Mouse (Mus musculus): ENCODE measurements around the gene C1qtnf7. TPM values are rescaled to one million over a fixed set of nuclear protein-coding genes. Genes with fewer than 3 reads are reported as not detected.

The C1qtnf7 gene
- polyA plus RNA-seq, 1 experiment: 2.7 TPM

DNA sequence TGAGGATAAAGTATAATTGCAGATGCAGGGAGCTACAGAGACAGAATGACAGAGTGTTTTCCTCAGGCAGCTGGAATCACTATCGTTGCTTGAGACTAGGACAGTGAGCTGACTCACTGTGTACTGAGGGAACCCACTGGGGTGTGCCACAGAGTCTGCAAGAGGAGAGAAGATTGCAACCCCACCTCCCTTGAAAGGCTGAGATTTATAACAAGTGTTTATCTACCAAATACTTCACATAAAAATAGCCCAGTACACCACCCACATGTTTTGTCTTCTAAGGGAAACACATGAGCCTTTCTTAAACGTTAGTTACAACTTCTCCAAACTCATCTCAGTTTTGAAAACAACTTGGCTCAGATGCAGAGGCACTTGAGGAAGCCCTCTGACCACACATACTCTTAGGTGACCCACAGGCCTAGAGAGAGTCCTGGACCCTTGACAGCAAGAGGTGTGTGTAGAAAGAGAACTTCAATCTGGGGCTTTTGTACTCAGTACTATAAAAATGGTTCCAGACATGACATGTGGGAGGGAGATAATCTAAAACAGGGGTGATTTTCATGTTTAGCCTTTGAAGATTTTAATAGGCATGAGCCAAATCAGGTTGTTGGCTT lies 46.4 kb downstream of the C1qtnf7 start:
- Histone ChIP-seq H3K4me1 (ENCODE audit: control insufficient read depth, insufficient read depth, insufficient read length, low read length) (no peaks in the 10 kb centered on the region; the same call in 1 of the 2 replicates), H3K27ac (replicated peaks; ENCODE audit: low read depth, low read length) (no peak overlapping the region), H3K4me3 (ENCODE audit: insufficient read depth, low read depth, low read length) (no peak overlapping the region)

DNA sequence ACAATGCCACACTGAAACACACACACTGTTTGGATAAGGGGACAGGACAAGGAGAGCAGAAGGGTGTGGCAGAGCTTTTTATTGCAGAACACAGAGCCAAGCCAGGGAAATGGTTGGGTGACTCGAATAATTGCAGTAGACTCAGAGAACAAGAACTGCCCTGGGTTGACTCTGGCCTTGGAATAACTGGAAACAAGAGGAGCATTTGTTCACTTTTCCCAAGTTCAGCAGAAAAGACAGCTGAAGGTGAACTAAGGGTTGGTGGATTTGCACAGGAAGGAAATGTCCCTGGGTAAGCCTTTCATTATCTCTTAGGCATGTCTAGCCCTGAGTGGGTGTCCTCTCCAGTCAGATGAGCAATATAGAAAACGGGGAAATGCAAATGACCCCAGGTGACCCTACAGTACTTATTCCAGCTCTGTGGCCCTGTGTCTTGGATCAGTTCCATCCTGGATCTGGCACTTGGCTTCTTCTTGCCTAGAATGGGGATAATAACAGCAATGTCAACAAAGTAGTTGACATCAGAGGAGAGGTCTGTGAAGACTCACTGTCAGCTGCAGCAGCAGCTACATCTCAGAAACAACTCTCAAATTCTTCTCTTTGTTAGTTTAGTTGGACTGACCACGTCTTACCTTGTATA lies 54.5 kb downstream of the C1qtnf7 start:
- H3K4me3 ChIP-seq (ENCODE audit: insufficient read depth, low read depth, low read length): no peak overlapping the region
- H3K27ac ChIP-seq (replicated peaks; ENCODE audit: low read depth, low read length): no peak overlapping the region

DNA sequence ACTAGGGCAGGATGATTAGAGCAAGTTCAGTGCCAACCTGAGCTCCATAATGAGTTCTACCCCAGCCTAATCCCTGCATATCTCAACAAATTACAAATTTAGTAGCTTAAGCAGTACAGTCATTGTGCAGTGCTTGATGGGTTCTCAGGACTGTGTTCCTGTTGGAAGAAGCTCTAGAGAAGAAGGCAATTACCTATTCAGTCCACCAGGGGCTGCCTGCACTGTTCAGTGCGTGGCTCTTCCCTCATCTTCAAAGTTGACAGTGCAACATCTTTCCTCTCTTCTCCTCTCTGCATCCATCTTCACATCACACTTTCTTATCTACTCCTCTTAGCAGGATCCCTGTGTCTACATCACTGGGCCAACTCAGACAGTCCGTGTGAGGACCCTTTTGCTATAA lies 67.5 kb downstream of the C1qtnf7 start:
- Histone ChIP-seq H3K4me3 (ENCODE audit: insufficient read depth, low read depth, low read length) (no peak overlapping the region), H3K4me1 (ENCODE audit: control insufficient read depth, insufficient read depth, insufficient read length, low read length) (no peaks in the 10 kb centered on the region), H3K27ac (replicated peaks; ENCODE audit: low read depth, low read length) (no peak overlapping the region)

More for the DNA sequence above, 54.5 kb downstream of the C1qtnf7 start:
- H3K4me1 ChIP-seq (ENCODE audit: control insufficient read depth, insufficient read depth, insufficient read length, low read length): no peaks in the 10 kb centered on the region

DNA sequence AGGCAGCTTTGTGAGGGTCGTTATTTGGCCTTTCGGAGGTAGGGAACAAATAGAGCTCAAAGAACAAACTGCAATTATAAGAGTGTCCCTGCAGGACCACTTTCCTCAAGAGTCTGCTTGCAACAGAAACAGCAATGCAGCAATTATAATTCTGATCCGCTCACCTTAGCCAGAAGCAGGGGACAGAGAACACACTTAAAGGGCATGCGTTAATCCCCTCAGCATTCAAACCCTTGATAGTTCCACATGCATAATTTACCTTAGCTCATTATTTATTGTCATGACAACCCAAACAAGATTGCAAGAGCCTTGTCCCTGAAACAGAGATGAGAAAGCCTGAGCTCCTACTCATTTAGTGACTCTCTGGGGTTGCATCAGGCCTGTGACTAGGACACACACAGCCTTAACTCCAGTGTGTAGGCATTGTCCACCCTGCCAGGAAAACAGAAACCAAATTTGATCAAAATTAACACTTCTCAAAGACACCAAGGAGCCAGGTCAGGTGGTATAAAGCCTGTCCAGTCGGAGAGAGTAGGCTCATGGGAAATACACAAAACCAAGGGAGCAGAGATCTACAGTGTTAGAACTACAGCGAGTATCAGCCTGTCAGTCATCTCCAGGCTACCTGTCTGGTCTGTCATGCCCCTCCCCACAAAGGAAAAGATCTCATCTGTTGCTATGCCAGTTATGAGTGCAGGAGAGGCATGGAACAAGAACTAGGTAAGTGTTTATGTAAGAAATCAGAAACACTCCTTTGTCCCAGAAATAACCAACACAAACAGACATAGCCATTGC lies 68.2 kb downstream of the C1qtnf7 start:
- Histone ChIP-seq H3K4me3 (ENCODE audit: insufficient read depth, low read depth, low read length) (no peak overlapping the region), H3K27ac (replicated peaks; ENCODE audit: low read depth, low read length) (no peak overlapping the region), H3K4me1 (ENCODE audit: control insufficient read depth, insufficient read depth, insufficient read length, low read length) (no peaks in the 10 kb centered on the region)

DNA sequence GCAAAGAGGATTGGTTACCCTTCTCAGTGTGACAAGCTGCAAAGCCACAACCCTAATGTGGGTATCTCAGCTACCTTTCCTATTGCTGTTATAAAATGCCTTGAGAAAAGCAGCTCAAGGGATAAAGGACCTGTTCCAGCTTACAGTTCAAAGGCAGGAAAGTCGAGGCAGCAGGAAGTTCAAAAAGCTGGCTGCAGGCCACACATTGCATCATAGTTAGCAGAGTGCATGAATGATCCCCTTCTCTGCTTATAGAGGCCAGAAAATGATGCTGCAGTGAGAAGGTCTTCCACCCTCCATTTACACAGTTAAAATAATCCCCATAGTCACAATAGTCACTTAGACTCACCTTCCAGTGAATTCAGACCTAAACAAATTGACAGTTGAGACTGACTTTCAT lies 69.1 kb downstream of the C1qtnf7 start:
- H3K27ac ChIP-seq (replicated peaks; ENCODE audit: low read depth, low read length): no peak overlapping the region
- peaks cover 4% of the 10 kb centered on the region; the same call in 1 of the 2 replicates for H3K4me1 ChIP-seq (ENCODE audit: control insufficient read depth, insufficient read depth, insufficient read length, low read length)
- H3K4me3 ChIP-seq (ENCODE audit: insufficient read depth, low read depth, low read length): no peak overlapping the region

DNA sequence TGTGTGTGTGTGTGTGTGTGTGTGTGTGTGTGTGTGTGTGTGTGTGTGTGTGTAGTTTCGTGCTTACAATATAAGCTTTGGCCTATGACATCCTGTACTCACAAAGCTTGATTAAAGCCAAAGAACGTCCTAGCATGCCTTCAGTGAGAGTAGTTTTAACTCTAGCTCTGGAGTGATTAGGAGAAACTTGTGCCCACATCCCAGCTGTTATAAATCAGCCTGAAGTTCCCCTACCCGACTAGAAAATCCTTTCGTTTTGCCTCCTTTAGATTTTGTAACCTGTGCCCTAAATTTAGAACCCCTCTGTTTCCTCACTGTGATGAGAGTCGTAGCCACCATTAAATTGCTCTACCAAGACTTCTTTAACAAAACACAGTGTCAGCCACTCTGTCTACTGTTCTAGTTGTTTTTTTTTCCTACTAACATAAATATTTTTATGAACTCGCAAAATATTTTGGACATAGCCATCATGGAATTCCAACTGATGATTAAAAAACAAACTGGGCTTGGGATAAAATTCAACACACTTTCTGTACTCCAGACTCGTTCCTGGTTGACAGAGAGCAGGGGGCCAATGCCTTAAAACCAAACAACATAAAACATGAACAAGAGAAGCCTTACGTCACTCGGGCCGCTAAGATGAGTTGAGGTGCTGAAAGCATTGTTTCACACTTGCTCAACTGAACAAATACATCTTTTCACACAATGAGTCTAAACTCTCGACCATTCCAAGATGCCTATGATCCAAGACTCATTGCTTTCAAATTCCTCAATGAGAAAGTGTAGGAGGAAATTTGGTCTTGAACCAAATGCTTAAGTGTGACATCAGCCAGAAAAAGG lies 70.3 kb downstream of the C1qtnf7 start:
- H3K4me3 ChIP-seq (ENCODE audit: insufficient read depth, low read depth, low read length): no peak overlapping the region
- no peak overlapping the region for H3K27ac ChIP-seq (replicated peaks; ENCODE audit: low read depth, low read length)
- peaks cover 4% of the 10 kb centered on the region; the same call in 1 of the 2 replicates for H3K4me1 ChIP-seq (ENCODE audit: control insufficient read depth, insufficient read depth, insufficient read length, low read length)

DNA sequence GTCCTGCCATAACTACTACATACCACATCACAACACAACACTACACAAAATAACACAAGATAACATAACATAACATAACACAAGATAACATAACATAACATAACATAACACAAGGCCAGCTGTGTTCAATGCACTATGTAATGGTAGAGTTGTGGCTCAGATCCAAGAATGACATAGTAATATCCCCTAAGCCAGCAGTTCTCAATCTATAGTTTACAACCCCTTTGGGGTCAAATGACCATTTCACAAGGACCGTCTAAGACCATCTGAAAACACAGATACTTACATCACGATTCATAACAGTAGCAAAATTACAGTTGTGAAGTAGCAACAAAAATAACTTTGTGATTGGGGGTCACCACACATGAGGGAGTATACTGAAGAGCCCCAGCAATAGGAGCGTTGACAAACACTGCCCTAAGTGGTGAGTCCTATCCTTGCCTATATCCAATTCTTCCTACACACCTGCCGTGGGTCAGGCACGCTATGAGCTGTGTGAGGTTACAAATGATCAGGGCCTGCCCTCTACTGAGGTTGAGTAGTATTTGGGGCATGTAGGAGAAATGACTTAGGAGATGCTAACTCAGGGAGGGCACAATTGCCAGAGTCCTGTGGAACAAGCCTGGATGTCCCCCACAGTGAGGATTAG lies 73.6 kb downstream of the C1qtnf7 start:
- Histone ChIP-seq H3K4me3 (ENCODE audit: insufficient read depth, low read depth, low read length) (no peak overlapping the region), H3K27ac (replicated peaks; ENCODE audit: low read depth, low read length) (0 out of 2 replicates have a peak overlapping the region, but pooled peaks have one; percentile 37), H3K4me1 (ENCODE audit: control insufficient read depth, insufficient read depth, insufficient read length, low read length) (peaks cover 4% of the 10 kb centered on the region; the same call in 1 of the 2 replicates)

DNA sequence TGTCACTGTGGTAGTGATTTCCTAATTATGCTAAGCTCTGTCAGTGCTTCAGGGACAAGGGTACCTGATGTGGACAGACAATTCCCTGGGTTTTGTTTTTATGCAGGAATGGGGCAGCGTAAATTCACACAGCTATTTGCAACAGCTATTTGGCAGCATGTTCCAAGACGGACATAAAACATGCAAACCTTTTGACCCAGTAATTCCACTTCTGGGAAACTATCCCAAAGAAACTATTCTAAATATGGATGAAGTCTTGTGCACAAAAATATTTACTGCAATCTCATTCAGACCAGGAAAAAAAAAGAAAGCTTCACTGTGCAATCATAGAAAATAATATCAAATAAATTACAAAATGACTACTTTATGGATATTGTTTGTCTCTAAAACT lies 74.1 kb downstream of the C1qtnf7 start:
- H3K27ac ChIP-seq (replicated peaks; ENCODE audit: low read depth, low read length): 0 out of 2 replicates have a peak overlapping the region, but pooled peaks have one; percentile 37
- no peak overlapping the region for H3K4me3 ChIP-seq (ENCODE audit: insufficient read depth, low read depth, low read length)
- peaks cover 4% of the 10 kb centered on the region; the same call in 1 of the 2 replicates for H3K4me1 ChIP-seq (ENCODE audit: control insufficient read depth, insufficient read depth, insufficient read length, low read length)

DNA sequence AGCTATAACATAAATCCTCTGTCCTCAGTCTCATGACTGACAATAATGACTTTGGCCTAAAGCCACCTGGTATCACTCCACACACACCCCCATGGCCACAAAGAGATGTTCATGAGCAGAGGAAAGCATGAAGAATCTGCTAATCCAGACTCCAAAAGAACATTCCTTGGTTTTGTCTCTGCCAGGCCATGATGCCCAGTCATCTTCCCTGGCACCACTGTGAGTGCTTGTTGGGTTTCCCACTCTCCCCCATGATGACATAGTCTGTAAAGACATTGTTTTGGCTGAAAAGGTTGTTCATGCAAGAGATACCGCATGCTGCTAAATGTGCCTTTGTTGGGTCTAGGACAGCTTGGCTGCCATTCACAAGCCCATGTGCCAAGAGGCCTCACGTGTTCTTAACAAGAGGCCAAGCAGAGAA lies 75.0 kb downstream of the C1qtnf7 start:
- Histone ChIP-seq H3K4me3 (ENCODE audit: insufficient read depth, low read depth, low read length) (no peak overlapping the region), H3K4me1 (ENCODE audit: control insufficient read depth, insufficient read depth, insufficient read length, low read length) (peaks cover 4% of the 10 kb centered on the region; the same call in 1 of the 2 replicates), H3K27ac (replicated peaks; ENCODE audit: low read depth, low read length) (no peak overlapping the region)

DNA sequence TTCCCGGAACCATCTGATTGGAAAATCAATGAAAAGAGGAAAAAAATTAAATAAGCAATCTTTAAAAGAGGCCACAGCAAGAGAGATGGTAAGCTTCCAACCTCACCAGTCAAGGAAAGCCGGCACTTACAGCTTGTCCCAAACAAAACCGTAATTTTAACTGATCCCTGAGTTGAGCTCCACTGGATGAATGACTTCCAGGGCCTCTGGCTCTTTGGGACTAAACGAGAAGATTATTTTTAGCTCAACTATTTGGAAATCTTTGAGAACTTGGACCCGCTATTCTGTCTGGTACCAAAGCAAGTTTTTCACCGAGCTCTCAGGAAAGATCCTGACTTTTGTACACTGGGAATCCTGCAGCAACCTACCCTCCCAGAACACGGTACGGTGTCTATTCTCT lies 86.3 kb downstream of the C1qtnf7 start:
- Histone ChIP-seq H3K4me1 (ENCODE audit: control insufficient read depth, insufficient read depth, insufficient read length, low read length) (no peaks in the 10 kb centered on the region), H3K27ac (replicated peaks; ENCODE audit: low read depth, low read length) (no peak overlapping the region), H3K4me3 (ENCODE audit: insufficient read depth, low read depth, low read length) (0 out of 2 replicates have a peak overlapping the region, but pooled peaks have one; percentile 3)

DNA sequence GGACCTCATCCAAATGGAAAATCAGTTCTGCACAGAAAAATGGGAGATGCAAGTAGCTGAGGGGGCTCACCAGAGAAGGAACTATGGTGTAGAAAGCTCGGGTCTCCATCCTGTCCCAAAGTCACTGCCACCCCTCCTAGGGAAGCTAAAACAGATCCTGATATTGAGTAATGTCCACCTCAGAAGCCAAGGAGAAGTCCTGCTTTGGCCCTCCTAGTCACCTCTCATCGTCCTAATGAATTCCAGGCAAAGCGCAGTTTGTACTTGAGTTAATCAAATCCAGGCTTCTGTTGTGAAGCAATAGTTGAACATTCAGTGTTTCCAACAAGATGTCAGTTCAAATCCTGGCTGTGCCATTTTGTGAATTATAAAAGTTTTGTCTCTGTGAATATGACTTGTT lies 87.2 kb downstream of the C1qtnf7 start:
- no peak overlapping the region for H3K4me3 ChIP-seq (ENCODE audit: insufficient read depth, low read depth, low read length)
- H3K4me1 ChIP-seq (ENCODE audit: control insufficient read depth, insufficient read depth, insufficient read length, low read length): no peaks in the 10 kb centered on the region
- H3K27ac ChIP-seq (replicated peaks; ENCODE audit: low read depth, low read length): 0 out of 2 replicates have a peak overlapping the region, but pooled peaks have one; percentile 12

DNA sequence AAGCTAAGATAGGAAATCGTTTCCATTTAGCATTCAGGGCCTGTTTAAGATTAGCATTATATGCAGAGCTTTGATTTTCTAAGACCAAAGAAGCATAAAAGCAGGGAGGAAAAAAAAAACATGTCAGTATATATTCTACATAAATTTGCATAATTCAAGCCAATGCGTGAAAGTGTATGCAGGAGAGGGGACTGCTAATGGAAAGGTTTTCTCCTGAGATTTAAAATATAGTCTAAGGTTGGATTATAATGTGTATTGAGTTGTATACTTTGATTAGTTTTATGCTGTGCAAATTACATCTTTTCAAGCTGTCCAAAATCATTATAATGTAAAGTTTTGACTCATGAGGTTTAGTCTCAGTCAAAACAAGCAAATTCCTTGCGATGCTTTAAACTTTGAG lies 88.2 kb downstream of the C1qtnf7 start:
- Histone ChIP-seq H3K27ac (replicated peaks; ENCODE audit: low read depth, low read length) (no peak overlapping the region), H3K4me1 (ENCODE audit: control insufficient read depth, insufficient read depth, insufficient read length, low read length) (no peaks in the 10 kb centered on the region), H3K4me3 (ENCODE audit: insufficient read depth, low read depth, low read length) (no peak overlapping the region)

DNA sequence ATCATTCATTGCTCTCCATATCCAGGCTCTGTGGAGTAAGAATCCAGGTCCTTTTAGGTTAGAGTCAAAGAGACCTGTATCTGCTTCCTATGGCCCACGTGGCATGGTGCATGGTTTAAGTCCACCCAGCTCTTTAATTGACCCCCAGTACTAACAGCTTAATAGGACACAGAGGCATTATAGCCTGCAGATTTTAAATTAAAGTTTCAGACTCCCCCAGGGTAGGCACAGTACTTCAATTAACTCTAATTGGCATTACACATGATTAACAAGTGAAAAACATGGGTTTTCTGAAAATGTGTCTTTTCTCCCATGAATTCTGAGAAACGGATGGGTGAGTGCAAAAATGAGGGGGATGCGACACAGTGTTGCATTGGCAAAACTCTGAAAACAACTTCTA lies 92.7 kb downstream of the C1qtnf7 start:
- Histone ChIP-seq H3K27ac (replicated peaks; ENCODE audit: low read depth, low read length) (no peak overlapping the region), H3K4me1 (ENCODE audit: control insufficient read depth, insufficient read depth, insufficient read length, low read length) (no peaks in the 10 kb centered on the region)

DNA sequence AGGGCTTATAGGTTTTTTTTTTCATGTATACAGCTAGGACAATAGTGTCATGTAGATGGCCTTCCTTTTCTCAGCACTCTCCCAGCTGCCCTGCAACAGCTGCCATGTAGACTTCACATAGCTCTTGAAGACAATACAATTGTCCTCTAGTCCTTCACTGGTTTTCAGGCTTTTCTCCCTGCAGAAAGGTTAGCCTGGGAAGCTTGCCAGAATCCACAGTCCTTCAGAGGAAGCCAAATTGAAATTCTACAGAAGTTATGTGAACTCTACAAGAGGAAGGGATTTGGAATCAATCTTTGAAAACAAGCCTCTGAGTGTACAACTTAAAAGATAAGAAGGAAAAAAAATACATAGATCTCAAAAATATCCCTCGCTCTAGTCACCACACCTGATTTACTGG lies 94.4 kb downstream of the C1qtnf7 start:
- Histone ChIP-seq H3K4me1 (ENCODE audit: control insufficient read depth, insufficient read depth, insufficient read length, low read length) (no peaks in the 10 kb centered on the region), H3K27ac (replicated peaks; ENCODE audit: low read depth, low read length) (no peak overlapping the region), H3K4me3 (ENCODE audit: insufficient read depth, low read depth, low read length) (no peak overlapping the region)

More for the DNA sequence above, 92.7 kb downstream of the C1qtnf7 start:
- H3K4me3 ChIP-seq (ENCODE audit: insufficient read depth, low read depth, low read length): no peak overlapping the region
